Mouse (Mus musculus) myocyte (in vitro differentiated cells): ENCODE measurements at regions not wholly inside any gene's neighbourhood (a gene's known extent, or its start where the extent isn't known, plus 50 kb on each side); places are given as distances from the start of the nearest gene placed in this dataset.

Source experiments
- H3K27me3 ChIP-seq: one replicate; pipeline ENCODE4 v1.6.1; 2011; ENCODE audit not compliant: control insufficient read depth, insufficient read depth, insufficient read length
- H3K36me3 ChIP-seq: one replicate; pipeline ENCODE4 v1.6.1; 2011; ENCODE audit not compliant: control insufficient read depth, insufficient read depth
- H3K4me2 ChIP-seq: one replicate; pipeline ENCODE4 v1.6.1; 2011; ENCODE audit warnings: low read depth, control low read depth
- H3K4me3 ChIP-seq: one replicate; pipeline ENCODE4 v1.5.1; 2011; ENCODE audit warnings: mild to moderate bottlenecking, control low read depth, moderate library complexity
- H3K79me2 ChIP-seq: one replicate; pipeline ENCODE4 v1.6.1; 2011; ENCODE audit not compliant: control insufficient read depth, insufficient read depth
- H3ac ChIP-seq: one replicate; pipeline ENCODE4 v1.6.1; 2011; ENCODE audit not compliant: control insufficient read depth, insufficient read length
- CEBPB ChIP-seq: IDR thresholded peaks from 2 replicates; pipeline ENCODE4 v1.6.1; 2011; ENCODE audit warnings: mild to moderate bottlenecking, moderate library complexity; ENCODE audit not compliant: poor library complexity, insufficient read depth, severe bottlenecking
- E2F4 ChIP-seq: IDR thresholded peaks from one replicate; pipeline ENCODE4 v1.6.1; 2011; ENCODE audit warnings: mild to moderate bottlenecking, control low read depth, moderate library complexity; ENCODE audit not compliant: insufficient read depth
- MAX ChIP-seq: IDR thresholded peaks from one replicate; pipeline ENCODE4 v1.6.1; 2011; ENCODE audit warnings: low read depth, mild to moderate bottlenecking, control low read depth
- MYOD1 ChIP-seq, 3 experiments: IDR thresholded peaks; one replicate each; pipeline ENCODE4 v1.6.1; 2011; ENCODE audit warnings: control low read depth in 2 of 3, low read depth in 2 of 3, mild to moderate bottlenecking in 2 of 3, moderate library complexity in 1 of 3; ENCODE audit not compliant: insufficient read length in 2 of 3, control insufficient read depth in 1 of 3
- MYOG ChIP-seq, 3 experiments: IDR thresholded peaks; one replicate each; pipeline ENCODE4 v1.6.1; 2011; ENCODE audit warnings: control low read depth in 2 of 3, low read depth in 2 of 3, mild to moderate bottlenecking in 2 of 3; ENCODE audit not compliant: insufficient read length in 2 of 3, control insufficient read depth in 1 of 3, insufficient read depth in 1 of 3
- POLR2A ChIP-seq: IDR thresholded peaks from one replicate; pipeline ENCODE4 v1.6.1; 2011; ENCODE audit warnings: low read depth, mild to moderate bottlenecking, control low read depth, moderate library complexity; ENCODE audit not compliant: insufficient read length
- POLR2AphosphoS2 ChIP-seq: IDR thresholded peaks from one replicate; pipeline ENCODE4 v1.6.1; 2011; ENCODE audit warnings: low read depth, control low read depth; ENCODE audit not compliant: insufficient read length
- REST ChIP-seq: IDR thresholded peaks from one replicate; pipeline ENCODE4 v1.6.1; 2011; ENCODE audit warnings: mild to moderate bottlenecking, control low read depth, moderate library complexity; ENCODE audit not compliant: insufficient read depth, insufficient read length
- SRF ChIP-seq: IDR thresholded peaks from one replicate; pipeline ENCODE4 v1.6.1; 2011; ENCODE audit warnings: low read depth; ENCODE audit not compliant: control insufficient read depth, insufficient read length
- TCF12 ChIP-seq: IDR thresholded peaks from one replicate; pipeline ENCODE4 v1.6.1; 2011; ENCODE audit warnings: mild to moderate bottlenecking, control low read depth; ENCODE audit not compliant: poor library complexity, insufficient read depth, severe bottlenecking
- TCF3 ChIP-seq: IDR thresholded peaks from one replicate; pipeline ENCODE4 v1.6.1; 2011; ENCODE audit warnings: low read depth, control low read depth; ENCODE audit not compliant: insufficient read length
- USF1 ChIP-seq: IDR thresholded peaks from one replicate; pipeline ENCODE4 v1.6.1; 2011; ENCODE audit warnings: low read depth, mild to moderate bottlenecking, control low read depth, moderate library complexity

DNA sequence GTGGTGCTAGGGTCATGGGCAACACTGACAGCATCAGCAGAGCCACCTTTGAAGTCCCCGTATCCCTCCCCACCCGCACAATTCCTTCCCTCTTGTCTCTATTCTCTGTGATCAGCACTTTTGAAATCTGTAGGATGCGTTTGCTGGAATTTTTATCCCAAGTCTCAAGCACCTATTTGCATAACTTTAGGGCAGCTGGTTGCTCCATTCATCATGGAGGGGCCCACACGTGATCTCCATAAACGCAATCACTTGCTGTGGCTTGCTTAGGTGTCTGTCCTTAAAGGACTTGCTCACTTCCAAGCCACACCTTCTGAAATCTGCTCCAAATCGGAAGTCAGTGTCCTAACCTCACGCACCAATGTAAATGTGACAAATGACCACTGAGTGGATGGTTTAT lies 80.7 kb upstream of the Mgme1 start:
- Histone ChIP-seq H3K36me3 (no peaks in the 10 kb centered on the region), H3K4me3 (no peak overlapping the region), H3ac (no peak overlapping the region), H3K4me2 (no peak overlapping the region), H3K27me3 (no peaks in the 10 kb centered on the region), H3K79me2 (no peaks in the 10 kb centered on the region)
- TF ChIP-seq MAX (no peak), REST (no peak), MYOG (IDR thresholded peaks at IDR 0.05; ENCODE audit: control insufficient read depth in 1 of 3, insufficient read depth in 1 of 3, insufficient read length in 2 of 3, low read depth in 2 of 3) (no peak), MYOD1 (IDR thresholded peaks at IDR 0.05; ENCODE audit: control insufficient read depth in 1 of 3, insufficient read length in 2 of 3, low read depth in 2 of 3) (no peak), TCF12 (no peak), E2F4 (no peak)

DNA sequence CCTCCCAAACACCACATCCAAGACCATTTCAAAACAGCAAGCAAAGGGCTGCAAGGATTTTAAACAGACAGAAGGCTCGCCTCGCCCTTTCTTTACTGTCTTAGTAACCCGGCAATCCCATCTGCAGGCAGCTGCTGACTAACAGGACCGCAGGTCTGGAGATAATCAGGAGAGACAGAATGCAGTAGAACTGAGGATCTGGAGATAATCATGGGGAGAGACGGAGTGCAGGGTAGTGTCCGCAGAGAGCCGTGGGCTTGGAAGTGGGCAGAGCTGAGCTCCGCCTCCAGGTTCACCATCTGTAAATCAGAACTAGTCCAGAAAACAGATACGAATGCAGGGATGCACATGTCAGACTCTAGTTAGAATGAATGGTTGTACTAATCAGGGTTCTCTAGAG lies 79.4 kb upstream of the Mgme1 start:
- Histone ChIP-seq H3K27me3 (no peaks in the 10 kb centered on the region), H3K36me3 (no peaks in the 10 kb centered on the region), H3ac (no peak overlapping the region), H3K4me3 (no peak overlapping the region), H3K4me2 (no peak overlapping the region), H3K79me2 (no peaks in the 10 kb centered on the region)
- TF ChIP-seq POLR2AphosphoS2 (no peak), SRF (no peak), E2F4 (no peak), POLR2A (no peak), MAX (no peak), USF1 (no peak), MYOD1 (IDR thresholded peaks at IDR 0.05; ENCODE audit: control insufficient read depth in 1 of 3, insufficient read length in 2 of 3, low read depth in 2 of 3) (no peak), TCF12 (no peak), CEBPB (no peak), REST (no peak), MYOG (IDR thresholded peaks at IDR 0.05; ENCODE audit: control insufficient read depth in 1 of 3, insufficient read depth in 1 of 3, insufficient read length in 2 of 3, low read depth in 2 of 3) (no peak), TCF3 (no peak)

DNA sequence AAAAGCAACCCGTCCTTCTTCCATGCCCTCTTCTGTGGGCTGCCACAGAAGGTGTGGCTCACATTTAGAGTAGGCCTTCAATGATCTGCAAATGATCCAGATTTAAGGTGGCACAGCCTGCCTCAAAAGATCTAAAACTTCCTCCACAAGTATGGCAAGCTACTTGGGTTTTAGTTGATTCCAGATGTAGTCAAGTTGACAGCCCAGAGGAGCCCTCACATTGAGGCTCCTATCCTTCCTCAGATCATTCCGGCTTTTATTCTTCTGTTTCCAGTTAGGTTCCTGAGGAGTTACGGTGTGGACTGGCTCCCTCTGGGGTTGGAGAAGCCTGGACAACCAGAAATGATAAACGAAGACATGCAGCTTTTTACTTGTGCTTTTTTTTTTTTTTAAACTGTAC lies 78.8 kb upstream of the Mgme1 start:
- no peaks in the 10 kb centered on the region for H3K79me2 ChIP-seq
- no peak overlapping the region for H3K4me3 ChIP-seq
- H3K36me3 ChIP-seq = no peaks in the 10 kb centered on the region
- no peak for TF ChIP-seq POLR2AphosphoS2
- TF ChIP-seq MYOG (IDR thresholded peaks at IDR 0.05; ENCODE audit: control insufficient read depth in 1 of 3, insufficient read depth in 1 of 3, insufficient read length in 2 of 3, low read depth in 2 of 3) = no peak
- TF ChIP-seq REST = no peak
- no peak for TF ChIP-seq CEBPB
- no peak overlapping the region for H3K4me2 ChIP-seq
- no peaks in the 10 kb centered on the region for H3K27me3 ChIP-seq
- H3ac ChIP-seq = no peak overlapping the region

DNA sequence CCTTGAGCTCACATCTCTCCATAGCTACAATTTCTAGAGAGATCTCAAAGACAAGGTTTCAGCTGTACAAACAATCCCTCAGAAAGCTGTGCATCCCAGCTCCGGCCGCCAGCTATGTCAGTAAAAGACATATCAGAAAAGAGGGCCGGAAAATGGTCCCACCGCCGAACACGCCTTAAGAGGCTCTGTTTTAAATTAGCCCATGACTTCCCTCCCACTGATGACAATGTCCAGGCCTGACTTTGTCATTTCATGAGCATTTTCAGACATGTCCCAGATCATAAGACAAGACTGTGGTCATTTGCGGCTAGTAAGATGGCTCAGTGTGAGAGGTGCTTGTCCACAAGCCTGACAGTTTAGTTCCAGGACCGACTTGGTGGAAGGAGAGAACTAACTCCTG lies 78.0 kb upstream of the Mgme1 start:
- TF ChIP-seq USF1 = no peak
- no peak for TF ChIP-seq MAX
- TF ChIP-seq TCF3 = no peak
- no peak for TF ChIP-seq MYOD1 (IDR thresholded peaks at IDR 0.05; ENCODE audit: control insufficient read depth in 1 of 3, insufficient read length in 2 of 3, low read depth in 2 of 3)
- no peak for TF ChIP-seq E2F4
- TF ChIP-seq REST = no peak
- no peak for TF ChIP-seq POLR2A
- TF ChIP-seq POLR2AphosphoS2 = no peak
- TF ChIP-seq SRF = no peak
- no peak for TF ChIP-seq TCF12
- TF ChIP-seq CEBPB = no peak
- TF ChIP-seq MYOG (IDR thresholded peaks at IDR 0.05; ENCODE audit: control insufficient read depth in 1 of 3, insufficient read depth in 1 of 3, insufficient read length in 2 of 3, low read depth in 2 of 3) = no peak
- no peak overlapping the region for H3K4me2 ChIP-seq

DNA sequence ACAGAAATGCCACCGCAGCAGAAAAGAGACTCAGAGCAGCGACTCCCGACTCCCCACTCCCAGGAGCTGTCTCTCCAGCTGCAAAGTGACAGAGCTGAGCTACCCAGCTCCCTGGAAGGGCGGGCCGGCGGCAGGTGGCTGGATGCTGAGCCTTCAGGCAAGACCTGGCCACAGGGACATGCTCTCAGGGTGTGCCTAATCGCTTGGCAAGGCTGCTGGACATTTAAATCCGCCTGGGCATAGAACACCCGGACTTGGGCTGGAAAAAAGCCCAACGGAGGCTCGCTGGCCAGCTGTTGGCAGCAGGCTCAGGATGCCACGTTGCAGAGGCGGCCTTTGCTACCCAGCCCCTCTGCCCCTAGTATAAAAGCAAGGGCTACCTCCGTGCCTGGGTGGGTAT lies 74.6 kb upstream of the Mgme1 start:
- Histone ChIP-seq H3K79me2 (no peaks in the 10 kb centered on the region), H3K27me3 (no peaks in the 10 kb centered on the region), H3ac (no peak overlapping the region), H3K4me3 (no peak overlapping the region), H3K4me2 (no peak overlapping the region), H3K36me3 (no peaks in the 10 kb centered on the region)
- no peak for TF ChIP-seq TCF12
- TF ChIP-seq MYOD1 (IDR thresholded peaks at IDR 0.05; ENCODE audit: control insufficient read depth in 1 of 3, insufficient read length in 2 of 3, low read depth in 2 of 3) = peak in 1 of 3 experiments; percentile 1
- no peak for TF ChIP-seq MAX

More for the DNA sequence above, 78.0 kb upstream of the Mgme1 start:
- H3K36me3 ChIP-seq = no peaks in the 10 kb centered on the region
- H3K79me2 ChIP-seq = no peaks in the 10 kb centered on the region
- H3K4me3 ChIP-seq = no peak overlapping the region
- H3ac ChIP-seq = no peak overlapping the region
- H3K27me3 ChIP-seq = no peaks in the 10 kb centered on the region

DNA sequence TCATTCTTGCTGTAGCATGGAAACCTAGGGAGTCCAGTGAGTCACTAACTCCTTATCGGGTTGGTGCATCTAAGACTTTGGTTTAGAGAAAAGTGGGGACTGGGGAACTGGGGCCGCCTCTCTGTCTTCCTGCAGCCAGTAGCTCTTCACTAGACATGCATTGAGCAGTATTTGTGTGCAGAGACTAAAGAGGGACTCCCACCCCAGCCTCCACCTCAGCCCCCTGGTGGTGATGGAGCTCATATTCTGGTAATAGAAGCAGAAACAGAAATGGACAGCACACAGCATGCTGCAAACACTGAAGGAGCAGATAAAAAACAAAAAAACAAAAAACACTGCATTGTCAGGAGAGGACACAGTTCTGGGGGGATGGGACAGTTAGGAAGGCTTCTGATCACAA lies 73.3 kb upstream of the Mgme1 start:
- Histone ChIP-seq H3K4me2 (no peak overlapping the region), H3K27me3 (no peaks in the 10 kb centered on the region), H3K36me3 (no peaks in the 10 kb centered on the region), H3K79me2 (no peaks in the 10 kb centered on the region), H3ac (no peak overlapping the region), H3K4me3 (no peak overlapping the region)
- TF ChIP-seq POLR2A = no peak
- no peak for TF ChIP-seq POLR2AphosphoS2
- no peak for TF ChIP-seq E2F4
- TF ChIP-seq SRF = no peak
- no peak for TF ChIP-seq REST
- no peak for TF ChIP-seq MYOD1 (IDR thresholded peaks at IDR 0.05; ENCODE audit: control insufficient read depth in 1 of 3, insufficient read length in 2 of 3, low read depth in 2 of 3)
- no peak for TF ChIP-seq TCF12
- no peak for TF ChIP-seq TCF3
- no peak for TF ChIP-seq USF1
